Mouse (Mus musculus) forebrain, embryonic 15.5 days (tissue): ENCODE data around the gene Sec14l1. TPM values are rescaled to one million over a fixed set of nuclear protein-coding genes. Genes with fewer than 3 reads are reported as not detected.
"Not testable (repeated sequence)": the region's sequence is repeated elsewhere in the genome, so short reads cannot be mapped to it uniquely, and the experiment has no call there.

Experiments
- ATAC-seq: fragments of 200-750 bp; cut with Nextera tagmentation; replicated peaks from 2 replicates; pipeline ENCODE4 v1.8.0; 2017; ENCODE audit warnings: mild to moderate bottlenecking, moderate TSS enrichment, moderate library complexity
- H3K27ac ChIP-seq: fragments of 300-500 bp; sonication (generic); replicated peaks from 2 replicates; pipeline ENCODE4 v1.5.1; 2015; ENCODE audit warnings: mild to moderate bottlenecking, inconsistent platforms
- H3K27me3 ChIP-seq: fragments of 300-500 bp; sonication (generic); 2 replicates; pipeline ENCODE4 v1.6.1; 2015; ENCODE audit warnings: inconsistent platforms
- H3K36me3 ChIP-seq: fragments of 300-500 bp; sonication (generic); 2 replicates; pipeline ENCODE4 v1.6.1; 2015; ENCODE audit warnings: mild to moderate bottlenecking, inconsistent platforms
- H3K4me1 ChIP-seq: fragments of 300-500 bp; sonication (generic); 2 replicates; pipeline ENCODE4 v1.6.1; 2015; ENCODE audit warnings: inconsistent platforms
- H3K4me2 ChIP-seq: fragments of 300-500 bp; sonication (generic); replicated peaks from 2 replicates; pipeline ENCODE4 v1.6.1; 2015; ENCODE audit warnings: mild to moderate bottlenecking, inconsistent platforms
- H3K4me3 ChIP-seq: fragments of 300-500 bp; sonication (generic); 2 replicates; pipeline ENCODE4 v1.5.1; 2015; ENCODE audit warnings: mild to moderate bottlenecking, inconsistent platforms
- H3K9ac ChIP-seq: fragments of 300-500 bp; sonication (generic); replicated peaks from 2 replicates; pipeline ENCODE4 v1.6.1; 2015; ENCODE audit warnings: mild to moderate bottlenecking, inconsistent platforms
- H3K9me3 ChIP-seq: fragments of 300-500 bp; sonication (generic); 2 replicates; pipeline ENCODE4 v1.6.1; 2016; ENCODE audit warnings: inconsistent platforms
- WGBS: fragments of 180-500 bp; shearing (Covaris S2); methylation state at CpG from one replicate; pipeline ENCODE4 v1.1.7; 2015; ENCODE audit warnings: mixed read lengths; 5-methylcytosine and 5-hydroxymethylcytosine counted together
- polyA plus RNA-seq: library from polyadenylated mRNA; unstranded; fragments of >200 nt; fragmentation: Nextera tagmentation; extraction: Ambion mirVana; gene quantifications from 2 replicates; pipeline ENCODE4 v1.2.1, GENCODE M21; 2015

The Sec14l1 gene
- polyA plus RNA-seq, 1 experiment from 2014 or later, result 76.8 TPM

GRCm38 (mm10) chr11:117079651-117080190 lies 35.2 kb upstream of the Sec14l1 start:
- no peak for ATAC-seq
- H3K4me2 ChIP-seq, result no peak overlapping the region
- no peaks in the 10 kb centered on the region for H3K9me3 ChIP-seq
- no peak overlapping the region for H3K4me3 ChIP-seq
- WGBS, result 92% methylated on average over 17 of the region's 17 CpGs
- H3K27me3 ChIP-seq, result no peaks in the 10 kb centered on the region
- H3K36me3 ChIP-seq, result peaks cover 27% of the 10 kb centered on the region
- H3K27ac ChIP-seq, result no peak overlapping the region
- no peak overlapping the region for H3K9ac ChIP-seq
- peaks cover 34% of the 10 kb centered on the region for H3K4me1 ChIP-seq

GRCm38 (mm10) chr11:117080209-117080608 lies 34.8 kb upstream of the Sec14l1 start:
- no peaks in the 10 kb centered on the region for H3K9me3 ChIP-seq
- no peaks in the 10 kb centered on the region for H3K27me3 ChIP-seq
- H3K9ac ChIP-seq, result no peak overlapping the region
- no peak overlapping the region for H3K27ac ChIP-seq
- H3K4me3 ChIP-seq, result no peak overlapping the region
- 92% methylated on average over 11 of the region's 11 CpGs for WGBS
- H3K36me3 ChIP-seq, result peaks cover 27% of the 10 kb centered on the region
- peaks cover 34% of the 10 kb centered on the region for H3K4me1 ChIP-seq
- no peak for ATAC-seq
- H3K4me2 ChIP-seq, result no peak overlapping the region

GRCm38 (mm10) chr11:117081165-117082064 lies 33.6 kb upstream of the Sec14l1 start:
- peak overlapping the region; percentile 57 for H3K27ac ChIP-seq

GRCm38 (mm10) chr11:117082353-117082934 lies 32.5 kb upstream of the Sec14l1 start:
- H3K4me2 ChIP-seq, result no peak overlapping the region
- no peaks in the 10 kb centered on the region for H3K9me3 ChIP-seq
- H3K4me3 ChIP-seq, result no peak overlapping the region
- ATAC-seq, result no peak
- H3K4me1 ChIP-seq, result peaks cover 24% of the 10 kb centered on the region
- no peaks in the 10 kb centered on the region for H3K27me3 ChIP-seq
- no peak overlapping the region for H3K9ac ChIP-seq
- WGBS, result 89% methylated on average over 11 of the region's 11 CpGs
- H3K27ac ChIP-seq, result peak overlapping the region; percentile 14; the same call in 1 of the 2 replicates
- peaks cover 27% of the 10 kb centered on the region for H3K36me3 ChIP-seq

More at GRCm38 (mm10) chr11:117081165-117082064, 33.6 kb upstream of the Sec14l1 start:
- Histone ChIP-seq H3K9me3 (no peaks in the 10 kb centered on the region), H3K4me1 (peaks cover 29% of the 10 kb centered on the region), H3K4me2 (peak overlapping the region; percentile 33), H3K4me3 (peak overlapping the region; percentile 14; the same call in 1 of the 2 replicates), H3K27me3 (no peaks in the 10 kb centered on the region), H3K36me3 (peaks cover 27% of the 10 kb centered on the region), H3K9ac (no peak overlapping the region; the same call in 1 of the 2 replicates)
- ATAC-seq, result peak; percentile 79
- WGBS, result 32% methylated on average over 16 of the region's 16 CpGs

- Histone ChIP-seq H3K9me3 (no peaks in the 10 kb centered on the region), H3K27ac (no peak overlapping the region), H3K9ac (no peak overlapping the region), H3K4me3 (no peak overlapping the region), H3K4me2 (no peak overlapping the region), H3K4me1 (peaks cover 16% of the 10 kb centered on the region), H3K36me3 (peaks cover 27% of the 10 kb centered on the region), H3K27me3 (no peaks in the 10 kb centered on the region)
- 95% methylated on average over 19 of the region's 19 CpGs for WGBS
- ATAC-seq, result no peak
Measured at GRCm38 (mm10) chr11:117083052-117083881, 31.7 kb upstream of the Sec14l1 start.

- not testable (repeated sequence) for H3K27ac ChIP-seq, H3K4me3 ChIP-seq, H3K9ac ChIP-seq, H3K9me3 ChIP-seq, H3K27me3 ChIP-seq, H3K4me2 ChIP-seq, ATAC-seq
- peaks cover 22% of the 10 kb centered on the region for H3K36me3 ChIP-seq
- H3K4me1 ChIP-seq, result peaks cover 16% of the 10 kb centered on the region
- WGBS, result 93% methylated on average over 3 of the region's 3 CpGs
Measured at GRCm38 (mm10) chr11:117083882-117084260, 31.1 kb upstream of the Sec14l1 start.

- H3K9me3 ChIP-seq, result no peaks in the 10 kb centered on the region
- no peaks in the 10 kb centered on the region; the same call in 1 of the 2 replicates for H3K36me3 ChIP-seq
- ATAC-seq, result no peak
- no peak overlapping the region for H3K27ac ChIP-seq
- WGBS, result 90% methylated on average over 10 of the region's 10 CpGs
- no peak overlapping the region for H3K9ac ChIP-seq
- no peaks in the 10 kb centered on the region for H3K27me3 ChIP-seq
- no peak overlapping the region for H3K4me2 ChIP-seq
- H3K4me1 ChIP-seq, result peaks cover 12% of the 10 kb centered on the region
- no peak overlapping the region for H3K4me3 ChIP-seq
Measured at GRCm38 (mm10) chr11:117086215-117086614, 28.8 kb upstream of the Sec14l1 start.

- Histone ChIP-seq H3K9me3 (no peaks in the 10 kb centered on the region), H3K27me3 (no peaks in the 10 kb centered on the region), H3K9ac (no peak overlapping the region), H3K36me3 (no peaks in the 10 kb centered on the region), H3K4me3 (no peak overlapping the region), H3K4me2 (no peak overlapping the region), H3K4me1 (peaks cover 10% of the 10 kb centered on the region), H3K27ac (no peak overlapping the region)
- ATAC-seq, result no peak
- 90% methylated on average over 9 of the region's 9 CpGs for WGBS
Measured at GRCm38 (mm10) chr11:117087036-117087799, 27.8 kb upstream of the Sec14l1 start.

- H3K4me1 ChIP-seq, result peaks cover 7% of the 10 kb centered on the region
- no peak overlapping the region for H3K27ac ChIP-seq
- H3K4me3 ChIP-seq, result no peak overlapping the region
- no peaks in the 10 kb centered on the region for H3K36me3 ChIP-seq
- no peaks in the 10 kb centered on the region for H3K27me3 ChIP-seq
- no peak overlapping the region for H3K9ac ChIP-seq
- no peaks in the 10 kb centered on the region for H3K9me3 ChIP-seq
- ATAC-seq, result no peak
- WGBS, result 78% methylated on average over 13 of the region's 13 CpGs
- no peak overlapping the region for H3K4me2 ChIP-seq
Measured at GRCm38 (mm10) chr11:117088271-117088991, 26.5 kb upstream of the Sec14l1 start.

GRCm38 (mm10) chr11:117089673-117090419 lies 25.1 kb upstream of the Sec14l1 start:
- H3K9ac ChIP-seq, result no peak overlapping the region
- no peak overlapping the region for H3K4me2 ChIP-seq
- H3K36me3 ChIP-seq, result no peaks in the 10 kb centered on the region
- no peak overlapping the region for H3K27ac ChIP-seq
- H3K27me3 ChIP-seq, result no peaks in the 10 kb centered on the region
- no peaks in the 10 kb centered on the region for H3K9me3 ChIP-seq
- WGBS, result 91% methylated on average over 9 of the region's 9 CpGs
- no peak for ATAC-seq
- no peak overlapping the region for H3K4me3 ChIP-seq
- H3K4me1 ChIP-seq, result peaks cover 7% of the 10 kb centered on the region
